Mouse (Mus musculus): ENCODE measurements around the gene Msx1.

Msx1 gene

GRCm38 (mm10) chr5:37825611-37826445 lies 1.4 kb upstream of the Msx1 start:
- peak in 1 of 2 experiments; percentile 22 for DNase-seq

GRCm38 (mm10) chr5:37825111-37825600 lies 773 bp upstream of the Msx1 start:
- peak in 1 of 2 experiments; percentile 3 for DNase-seq

GRCm38 (mm10) chr5:37823721-37824460 lies 492 bp downstream of the Msx1 start:
- peak in 1 of 2 experiments; percentile 25 for DNase-seq

DNA sequence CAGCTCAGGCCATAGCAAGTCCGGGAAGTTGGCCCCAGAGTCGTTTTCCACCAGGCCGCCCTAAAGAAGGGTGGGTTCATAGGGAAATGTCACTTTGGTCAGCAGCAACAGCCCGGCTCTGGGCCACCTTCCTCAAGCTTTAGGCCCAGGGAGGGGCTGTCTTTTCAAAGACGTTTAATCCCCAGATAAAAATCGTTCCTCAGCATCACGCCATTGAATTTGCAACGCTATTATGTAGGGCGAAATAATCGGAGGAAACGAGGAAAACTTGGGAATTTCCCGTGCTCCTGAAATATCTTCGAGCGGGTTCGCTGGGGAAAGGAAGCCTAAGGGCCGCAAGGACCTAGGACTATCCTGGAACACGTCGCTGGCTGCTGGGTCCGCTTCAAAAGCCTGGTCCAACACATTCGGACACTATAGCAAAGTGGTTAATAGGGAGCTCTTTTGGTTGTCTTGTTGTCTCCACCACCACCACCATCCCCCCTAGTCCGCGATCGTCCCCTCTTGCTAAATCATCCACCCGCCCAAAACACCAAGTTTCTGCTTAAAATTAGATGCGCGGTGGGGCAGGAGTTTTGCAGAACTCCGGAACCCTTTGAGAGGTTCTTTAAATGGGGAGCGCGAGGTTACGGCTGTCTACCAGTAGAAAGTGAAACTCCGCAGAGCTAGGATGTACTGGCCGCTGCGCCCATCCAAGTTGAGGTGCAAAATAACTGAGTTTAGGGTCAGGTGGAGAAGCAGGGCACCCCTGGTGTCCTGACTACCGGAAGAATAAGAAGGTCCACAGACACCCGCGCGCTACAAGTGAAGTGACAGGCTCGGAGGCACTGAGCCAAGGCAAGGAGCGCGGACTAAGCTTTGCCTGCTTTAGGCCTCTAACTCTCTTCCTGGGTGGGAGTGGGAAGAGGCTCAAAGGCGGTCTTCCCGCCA lies 1.3 kb downstream of the Msx1 start:
- peak in 1 of 2 experiments; percentile 26 for DNase-seq

- DNase-seq = peak in 1 of 2 experiments; percentile 22
These were observed 2.2 kb downstream of the Msx1 start for GRCm38 (mm10) chr5:37822116-37822707.

GRCm38 (mm10) chr5:37821111-37821601 lies 3.2 kb downstream of the Msx1 start:
- peak in 1 of 2 experiments; percentile 11 for DNase-seq

DNA sequence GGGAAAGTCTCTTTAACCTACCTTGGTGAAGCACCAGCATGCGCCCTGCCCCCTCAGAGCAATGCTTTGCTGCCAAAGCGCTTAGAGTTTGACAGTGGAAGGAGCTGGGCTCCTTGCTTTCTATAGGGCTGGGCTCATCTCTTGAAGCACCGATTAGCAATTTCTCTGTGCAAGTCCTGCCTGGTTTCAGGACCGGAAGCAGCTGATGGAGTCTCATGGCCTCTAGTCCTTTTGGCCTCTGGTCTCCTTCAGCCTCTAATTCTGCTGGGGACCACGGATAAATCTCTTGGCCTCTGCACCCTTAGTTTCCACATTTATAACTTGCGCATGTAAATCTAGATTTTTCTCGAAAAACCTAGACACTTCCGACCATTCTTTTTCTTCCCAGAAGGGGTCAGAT lies 3.7 kb downstream of the Msx1 start:
- DNase-seq = no peak

- DNase-seq = no peak
These were observed 4.4 kb downstream of the Msx1 start for GRCm38 (mm10) chr5:37819971-37820370.

- no peak for DNase-seq
These were observed 4.8 kb downstream of the Msx1 start for GRCm38 (mm10) chr5:37819541-37819940.

DNA sequence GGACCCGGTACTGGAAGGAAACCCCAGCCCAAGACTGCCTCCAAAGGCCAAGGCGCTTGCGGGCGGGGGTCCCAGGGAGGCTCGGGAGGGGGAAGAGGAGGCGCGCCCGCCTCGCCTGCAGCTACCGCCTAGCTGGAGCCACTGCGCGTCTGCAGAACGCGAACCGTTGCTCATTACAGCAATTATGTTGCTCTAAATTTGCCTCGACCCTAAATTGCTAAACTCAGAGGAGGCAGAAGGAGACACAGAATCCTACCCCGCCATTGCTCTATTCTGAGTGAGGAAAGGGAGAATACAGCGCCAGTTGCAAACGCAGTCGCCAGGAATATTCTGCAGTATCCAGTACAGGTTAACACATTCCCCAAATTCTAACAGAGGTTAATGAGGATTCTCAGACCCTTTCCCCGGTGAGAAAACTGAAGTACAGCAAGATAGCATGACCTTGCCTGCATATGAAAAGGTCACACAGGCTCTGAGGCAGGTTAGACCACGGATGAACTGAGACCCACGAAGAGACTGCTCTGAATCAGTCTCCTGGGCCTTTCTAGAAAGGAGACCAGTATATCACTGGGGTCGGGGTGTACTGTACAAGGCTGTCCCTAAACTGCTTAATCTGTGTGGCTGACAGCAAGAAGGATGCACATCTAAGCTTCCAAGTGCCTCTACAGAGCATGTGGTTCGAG lies 5.7 kb downstream of the Msx1 start:
- no peak for DNase-seq

DNA sequence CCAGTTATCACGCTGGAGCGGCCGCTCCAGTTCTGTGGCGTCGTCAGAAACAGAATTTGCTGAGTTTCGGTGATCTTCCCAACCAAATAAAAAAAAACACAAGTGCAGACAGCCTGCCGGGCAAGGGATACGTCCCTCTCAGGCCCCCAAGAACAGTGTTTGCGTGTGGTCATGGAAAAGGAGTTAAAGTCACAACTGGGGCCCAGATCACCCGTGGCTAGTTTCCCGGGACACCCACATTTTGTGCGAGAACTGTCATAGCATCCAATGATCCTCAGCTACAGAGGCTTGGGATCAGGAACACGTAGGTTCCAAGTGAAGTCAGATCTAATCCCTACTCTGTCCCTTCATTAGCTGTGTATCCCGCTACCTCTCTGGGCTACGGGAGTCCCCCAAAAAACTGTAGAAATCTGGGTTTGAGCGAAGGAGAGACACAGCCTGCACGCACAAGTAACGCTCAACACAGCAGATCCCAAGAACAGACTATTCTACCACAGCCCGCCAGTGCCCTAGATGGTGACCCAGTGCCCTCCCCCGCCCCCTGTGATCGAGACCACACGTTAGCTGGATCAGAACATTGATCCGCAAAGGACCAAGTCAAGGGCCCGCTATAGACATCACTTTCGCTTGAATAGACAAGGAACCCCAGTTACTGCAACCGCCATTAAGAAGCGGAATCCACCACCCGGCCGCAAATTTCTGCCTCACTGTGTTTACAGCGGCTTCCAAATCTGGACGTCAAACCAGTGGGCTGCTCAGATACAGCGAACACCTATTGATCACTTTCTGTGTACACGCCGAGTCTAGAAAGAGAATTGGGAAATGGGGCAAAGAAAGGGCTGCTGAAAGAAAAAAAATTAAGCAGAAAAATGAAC lies 6.5 kb downstream of the Msx1 start:
- no peak for DNase-seq

DNA sequence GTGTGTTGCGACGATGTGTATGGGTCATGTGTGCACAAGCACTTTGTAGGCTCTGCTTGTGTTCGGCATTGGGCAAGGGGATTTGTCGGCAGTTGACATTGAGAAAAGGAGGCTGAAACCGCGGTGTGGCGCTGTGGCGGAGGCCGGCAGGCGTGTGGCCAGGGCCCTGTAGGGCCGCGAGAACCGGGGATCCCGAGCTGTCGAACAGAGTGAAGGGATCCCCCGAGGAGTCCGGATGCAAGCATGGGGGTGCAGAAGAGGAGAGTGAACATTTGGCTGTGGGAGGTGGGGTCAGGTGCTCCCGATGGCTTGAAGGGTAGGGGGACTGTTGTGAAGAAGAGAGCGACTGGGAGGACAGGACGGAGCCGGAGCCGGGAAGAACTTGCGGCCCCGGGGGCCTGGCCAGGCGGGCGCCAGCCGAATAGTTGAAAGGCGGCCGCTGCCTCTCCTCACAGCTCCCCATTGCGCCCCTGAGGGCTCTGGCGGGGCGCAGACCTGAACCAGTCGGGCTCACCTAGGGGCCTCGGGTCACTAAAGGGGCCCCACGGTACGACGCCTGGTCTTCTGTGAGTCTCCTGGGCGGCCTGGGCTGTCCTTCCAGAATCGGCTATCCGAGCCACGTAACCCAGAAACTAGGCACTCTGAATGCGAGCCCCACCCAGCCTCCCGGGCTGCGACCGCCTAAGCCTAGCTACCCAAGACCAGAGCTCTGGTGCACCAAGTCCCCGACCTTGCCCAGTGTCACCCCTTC lies 7.3 kb downstream of the Msx1 start:
- DNase-seq = peak; percentile 41 to 73

DNA sequence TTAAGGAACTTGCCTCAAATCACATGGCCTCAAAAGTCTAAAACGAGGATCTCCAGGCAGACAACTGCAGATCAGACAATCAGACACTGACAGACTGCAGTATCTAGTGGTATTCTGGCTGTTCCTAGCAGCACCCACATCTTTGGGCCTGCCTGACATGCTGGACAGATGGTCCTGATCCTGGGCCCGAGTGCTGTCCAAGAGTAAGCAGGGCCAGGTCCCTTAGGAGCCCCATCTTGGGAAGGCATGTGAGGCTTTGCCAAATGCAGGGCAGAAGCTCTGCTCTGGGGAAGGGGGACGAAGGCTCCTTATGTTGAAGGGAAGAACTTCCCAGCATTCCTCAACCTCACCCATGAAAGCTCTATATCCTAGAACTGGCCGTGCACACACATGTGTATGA lies 8.5 kb downstream of the Msx1 start:
- DNase-seq = no peak

GRCm38 (mm10) chr5:37814169-37814568 lies 10.2 kb downstream of the Msx1 start:
- no peak for DNase-seq

GRCm38 (mm10) chr5:37805291-37805690 lies 19.1 kb downstream of the Msx1 start:
- DNase-seq = no peak

GRCm38 (mm10) chr5:37804512-37805118 lies 19.8 kb downstream of the Msx1 start:
- no peak for DNase-seq

DNA sequence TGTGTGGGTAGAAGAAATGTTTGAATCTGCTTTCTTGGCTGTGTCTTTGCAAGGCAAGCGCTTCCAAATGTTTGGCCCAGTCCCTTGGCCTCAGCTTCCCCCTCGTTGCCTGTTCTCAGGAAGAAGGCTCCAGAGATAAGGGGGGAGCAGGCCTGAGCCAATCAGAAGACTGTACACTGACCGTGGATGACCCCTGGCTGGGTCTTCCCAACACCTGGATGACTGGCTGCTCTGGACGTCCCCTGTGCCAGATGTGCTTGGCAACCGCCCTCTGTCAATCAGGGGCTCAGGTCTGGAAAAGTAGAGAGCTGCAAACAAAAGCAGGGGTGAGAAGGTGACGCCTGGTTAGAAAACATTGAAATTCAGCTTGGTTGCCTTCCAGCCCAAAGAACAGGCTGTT lies 27.1 kb downstream of the Msx1 start:
- no peak for DNase-seq

DNA sequence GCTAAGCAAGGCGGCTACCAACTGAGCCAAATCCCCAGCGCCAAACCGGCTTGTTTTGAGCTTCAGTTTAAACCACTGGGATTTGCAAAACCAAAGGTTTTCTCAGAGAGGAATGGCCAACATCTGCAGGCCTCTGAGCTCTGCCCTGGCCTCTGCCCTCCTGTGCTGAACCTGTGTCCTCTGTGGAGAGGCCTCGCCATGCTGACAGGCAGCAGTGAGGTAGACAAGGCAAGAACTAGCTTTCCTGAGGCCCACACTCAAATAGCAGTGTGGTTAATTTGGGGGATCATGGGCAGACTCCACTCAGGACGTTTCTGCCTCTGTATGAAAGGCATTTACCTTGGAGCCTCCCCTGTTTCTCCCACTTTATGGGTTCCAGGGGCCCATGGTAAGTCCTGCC lies 27.6 kb downstream of the Msx1 start:
- DNase-seq = no peak

DNA sequence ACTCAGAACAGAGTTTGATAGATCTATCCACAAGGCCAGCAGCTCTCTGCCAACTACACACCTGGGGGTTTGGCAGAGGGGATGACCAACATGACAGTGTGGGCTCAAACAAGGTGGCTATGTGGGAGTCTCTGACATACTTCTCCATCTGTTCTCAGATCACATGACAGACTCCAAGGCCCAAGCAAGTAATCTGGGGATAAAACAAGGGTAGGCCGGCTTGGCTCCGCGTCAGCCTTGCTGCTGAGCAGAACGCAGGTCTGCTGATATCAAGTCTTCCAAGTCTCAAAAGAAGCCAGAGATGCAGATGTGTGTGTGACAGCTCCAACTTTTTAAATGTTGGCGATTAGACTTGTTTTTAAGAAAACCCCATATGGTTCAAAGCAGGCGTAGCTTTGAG lies 28.7 kb downstream of the Msx1 start:
- peak in 1 of 2 experiments; percentile 32 for DNase-seq
